ENCODE assay signal across 25 mouse cellular contexts in genomic region chr3:133320313-133320712, GRCm38 (mm10).
"Had no signal": no experiment of that assay in that cellular context is flagged by ENCODE, and none has a peak within 500 bp of the region (broad histone marks: within the 10 kb centered on the region; RNA-seq: fewer than 3 reads in every experiment).

No protein-coding gene starts in this region.

- H3K9ac ChIP-seq: heart, embryonic 13.5 days; heart, embryonic 15.5 days; hindbrain, embryonic 12.5 days; hindbrain, embryonic 14.5 days; kidney, embryonic 15.5 days; limb, embryonic 13.5 days; limb, embryonic 15.5 days; liver, embryonic 12.5 days; liver, embryonic 14.5 days had no signal

- H3K4me3 ChIP-seq: heart, adult 2 months; heart, embryonic 13.5 days; heart, embryonic 15.5 days; hindbrain, embryonic 10.5 days; hindbrain, embryonic 12.5 days; kidney, embryonic 15.5 days; limb, embryonic 13.5 days; limb, embryonic 15.5 days; liver, embryonic 12.5 days had no signal

- H3K27ac ChIP-seq: heart, adult 2 months; heart, embryonic 13.5 days; heart, embryonic 15.5 days; hindbrain, embryonic 10.5 days; hindbrain, embryonic 12.5 days; hindbrain, embryonic 14.5 days; kidney, embryonic 15.5 days; kidney, postnatal 0 days; limb, embryonic 13.5 days; limb, embryonic 15.5 days; liver, embryonic 12.5 days; liver, embryonic 14.5 days had no signal

- H3K4me2 ChIP-seq: heart, embryonic 11.5 days; heart, embryonic 13.5 days; heart, embryonic 15.5 days; hindbrain, embryonic 12.5 days; hindbrain, embryonic 14.5 days; kidney, embryonic 15.5 days; limb, embryonic 13.5 days; limb, embryonic 15.5 days; liver, embryonic 12.5 days had no signal

- H3K36me3 ChIP-seq: hindbrain, embryonic 12.5 days had no signal

- DNase-seq: gastrocnemius, postnatal 14 days; heart, adult 2 months; heart, postnatal 4 days; kidney, adult 11 months; kidney, adult 2 months; kidney, adult 9 months; kidney, postnatal 14 days; kidney, postnatal 36 days; layer of hippocampus, adult 9-11 months; layer of hippocampus, postnatal 36 days; left cerebral cortex, postnatal 4 days had no signal

- H3K27me3 ChIP-seq: heart, embryonic 13.5 days; heart, embryonic 15.5 days; hindbrain, embryonic 12.5 days; kidney, embryonic 15.5 days; limb, embryonic 13.5 days; limb, embryonic 15.5 days; liver, embryonic 12.5 days had no signal

- H3K4me1 ChIP-seq: heart, embryonic 13.5 days; heart, embryonic 15.5 days; kidney, embryonic 15.5 days; limb, embryonic 15.5 days; liver, embryonic 12.5 days had no signal

- H3K9me3 ChIP-seq: heart, embryonic 13.5 days; heart, embryonic 15.5 days; hindbrain, embryonic 12.5 days; kidney, embryonic 15.5 days; limb, embryonic 13.5 days; limb, embryonic 15.5 days; liver, embryonic 12.5 days had no signal

- ATAC-seq: hindbrain, embryonic 16.5 days; inflammation-experienced regulatory T-cells, adult 6 months; liver, embryonic 12.5 days had no signal
